Mouse (Mus musculus) E14TG2a.4 (cell line): ENCODE results near the gene Fbxl3.

Source experiments
- H3K27me3 ChIP-seq: 2 replicates; pipeline ENCODE4 v1.6.1; 2014; ENCODE audit warnings: low read length, control low read depth; ENCODE audit not compliant: insufficient read depth
- H3K36me3 ChIP-seq: 2 replicates; pipeline ENCODE4 v1.6.1; 2014; ENCODE audit warnings: low read length, control low read depth; ENCODE audit not compliant: insufficient read depth
- H3K4me1 ChIP-seq: replicated peaks from 2 replicates; pipeline ENCODE4 v1.6.1; 2014; ENCODE audit warnings: low read depth, low read length, control low read depth
- H3K4me3 ChIP-seq: replicated peaks from 2 replicates; pipeline ENCODE4 v1.5.1; 2014; ENCODE audit warnings: mild to moderate bottlenecking, low read length
- H3K9me3 ChIP-seq: 2 replicates; pipeline ENCODE4 v1.6.1; 2014; ENCODE audit warnings: low read length, control low read depth
- CTCF ChIP-seq: conservative IDR thresholded peaks from 2 replicates; pipeline ENCODE4 v1.5.1; 2014; ENCODE audit warnings: low read length
- NANOG ChIP-seq: IDR thresholded peaks from 2 replicates; pipeline ENCODE4 v1.6.1; 2014; ENCODE audit warnings: borderline replicate concordance, low read length, mixed read lengths
- POU5F1 ChIP-seq: IDR thresholded peaks from 2 replicates; pipeline ENCODE4 v1.6.1; 2014; ENCODE audit warnings: low read length, borderline replicate concordance

Gene Fbxl3

GRCm38 (mm10) chr14:103078006-103078912, 21.1 kb downstream of the Fbxl3 start:
- Histone ChIP-seq H3K36me3 (peaks cover 58% of the 10 kb centered on the region), H3K27me3 (peaks cover 7% of the 10 kb centered on the region), H3K4me1 (peaks cover 67% of the 10 kb centered on the region), H3K9me3 (0 out of 2 replicates have a peak, but pooled peaks cover 4% of the 10 kb centered on the region), H3K4me3 (peak overlapping the region; percentile 27)
- TF ChIP-seq NANOG, result peak; percentile 95
- no peak for TF ChIP-seq CTCF

GRCm38 (mm10) chr14:103077272-103078005, 21.9 kb downstream of the Fbxl3 start:
- Histone ChIP-seq H3K4me1 (peaks cover 70% of the 10 kb centered on the region), H3K27me3 (no peaks in the 10 kb centered on the region), H3K36me3 (peaks cover 58% of the 10 kb centered on the region), H3K4me3 (no peak overlapping the region), H3K9me3 (0 out of 2 replicates have a peak, but pooled peaks cover 4% of the 10 kb centered on the region)
- TF ChIP-seq POU5F1 (no peak), CTCF (no peak), NANOG (no peak)

GRCm38 (mm10) chr14:103075166-103075565, 24.2 kb downstream of the Fbxl3 start:
- 0 out of 2 replicates have a peak, but pooled peaks cover 4% of the 10 kb centered on the region for H3K9me3 ChIP-seq
- H3K27me3 ChIP-seq, result no peaks in the 10 kb centered on the region
- peaks cover 65% of the 10 kb centered on the region for H3K36me3 ChIP-seq
- H3K4me1 ChIP-seq, result peaks cover 77% of the 10 kb centered on the region
- no peak for TF ChIP-seq NANOG
- no peak for TF ChIP-seq CTCF
- no peak for TF ChIP-seq POU5F1
- no peak overlapping the region for H3K4me3 ChIP-seq

- Histone ChIP-seq H3K4me3 (no peak overlapping the region), H3K36me3 (peaks cover 57% of the 10 kb centered on the region), H3K9me3 (0 out of 2 replicates have a peak, but pooled peaks cover 4% of the 10 kb centered on the region), H3K27me3 (no peaks in the 10 kb centered on the region), H3K4me1 (peaks cover 74% of the 10 kb centered on the region)
- no peak for TF ChIP-seq CTCF
- TF ChIP-seq POU5F1, result no peak
- TF ChIP-seq NANOG, result no peak
Observed at GRCm38 (mm10) chr14:103073825-103074224, 25.5 kb downstream of the Fbxl3 start.

GRCm38 (mm10) chr14:103072731-103073130, 26.6 kb downstream of the Fbxl3 start:
- Histone ChIP-seq H3K4me1 (peaks cover 64% of the 10 kb centered on the region), H3K27me3 (no peaks in the 10 kb centered on the region), H3K4me3 (no peak overlapping the region), H3K9me3 (0 out of 2 replicates have a peak, but pooled peaks cover 4% of the 10 kb centered on the region), H3K36me3 (peaks cover 57% of the 10 kb centered on the region)
- TF ChIP-seq POU5F1, result no peak
- TF ChIP-seq CTCF, result no peak
- no peak for TF ChIP-seq NANOG

GRCm38 (mm10) chr14:103071471-103071870, 27.9 kb downstream of the Fbxl3 start:
- 0 out of 2 replicates have a peak overlapping the region, but pooled peaks have one; percentile 91 for H3K4me3 ChIP-seq
- H3K36me3 ChIP-seq, result peaks cover 48% of the 10 kb centered on the region
- H3K4me1 ChIP-seq, result peaks cover 52% of the 10 kb centered on the region
- 0 out of 2 replicates have a peak, but pooled peaks cover 4% of the 10 kb centered on the region for H3K9me3 ChIP-seq
- no peaks in the 10 kb centered on the region for H3K27me3 ChIP-seq
- TF ChIP-seq POU5F1 (no peak), CTCF (no peak), NANOG (no peak)

- no peaks in the 10 kb centered on the region for H3K27me3 ChIP-seq
- H3K36me3 ChIP-seq, result peaks cover 41% of the 10 kb centered on the region
- no peaks in the 10 kb centered on the region for H3K9me3 ChIP-seq
- H3K4me3 ChIP-seq, result peak overlapping the region; percentile 91
- H3K4me1 ChIP-seq, result peaks cover 49% of the 10 kb centered on the region
- TF ChIP-seq POU5F1 (no peak), CTCF (no peak), NANOG (no peak)
Observed at GRCm38 (mm10) chr14:103070790-103071189, 28.6 kb downstream of the Fbxl3 start.
